Mouse (Mus musculus): ENCODE results near the gene Ccl27a.
A peak's percentile ranks its signal among the peaks of the same experiment; 100 is the strongest.

DNA sequence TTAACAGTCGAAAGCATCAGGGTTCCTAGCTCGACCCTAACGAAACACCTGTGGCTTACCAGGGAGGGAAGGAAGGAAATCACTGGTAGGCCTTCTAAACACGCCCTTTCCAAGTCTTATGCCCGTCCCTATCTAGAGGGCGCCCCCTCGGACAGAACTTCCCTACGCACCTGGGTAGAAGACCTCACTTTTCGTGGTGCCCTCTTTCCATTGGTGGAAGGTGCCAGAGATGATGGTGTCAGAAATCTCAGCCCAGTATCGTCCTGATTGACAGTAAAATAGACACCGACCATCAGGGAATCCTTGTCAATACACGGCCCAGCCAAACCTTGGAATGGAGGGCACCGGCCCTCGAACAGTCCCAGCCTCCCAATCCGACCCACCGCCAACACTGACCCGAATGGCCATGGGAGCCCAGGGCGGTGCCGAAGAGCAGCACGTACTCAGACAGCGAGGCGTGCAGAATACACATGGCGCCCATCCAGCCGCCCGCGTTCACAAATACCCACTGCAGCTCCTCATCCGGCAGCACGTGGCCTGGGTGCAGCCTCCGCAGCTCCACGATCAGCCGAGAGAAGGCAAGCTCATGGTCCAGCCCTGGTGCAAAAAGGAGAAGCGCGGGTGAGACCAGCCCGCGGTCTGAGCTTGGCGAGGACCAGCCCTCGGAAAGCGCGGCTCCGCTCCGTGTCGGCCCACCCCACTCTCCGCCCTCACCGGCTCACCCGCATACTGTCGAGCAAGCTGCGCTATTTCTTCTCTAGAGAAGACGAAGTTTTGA lies 33.5 kb downstream of the Ccl27a start:
- 0 out of 2 replicates have a peak, but pooled peaks have one; percentile 2 for TF ChIP-seq CTCF (conservative IDR thresholded peaks at IDR 0.05; ENCODE audit: low read length)
- no peak for TF ChIP-seq NANOG (IDR thresholded peaks at IDR 0.05; ENCODE audit: borderline replicate concordance, low read length)
- no peak for TF ChIP-seq POU5F1 (IDR thresholded peaks at IDR 0.05; ENCODE audit: borderline replicate concordance, low read length)

Data from E14TG2a.4 (cell line).